In genomic region chr19:17256388-17256787, GRCm38 (mm10) we compare ENCODE assay signal across 11 mouse cellular contexts.
DNase-seq lines count a peak whose midpoint lies in the region; ATAC-seq lines count a peak whose summit lies in the region.
"Had no signal": no experiment of that assay in that cellular context is flagged by ENCODE, and none has a peak within 500 bp of the region (broad histone marks: within the 10 kb centered on the region; RNA-seq: fewer than 3 reads in every experiment).

No protein-coding gene starts in this region.

- no peaks in the 10 kb centered on the region for H3K4me1 ChIP-seq in neural tube, embryonic 15.5 days

- peak; percentile 16 for DNase-seq in kidney, postnatal 10 days
- DNase-seq in kidney, postnatal 14 days, result no peak
- peak; percentile 17 for DNase-seq in ES-CJ7 (ENCODE audit: low read depth, low spot score)
- peak; percentile 70 for DNase-seq in induced T-regulatory cell, adult 2 months (ENCODE audit: low read depth)
- no peak for DNase-seq in cerebellum, adult 11 months
- no peak for DNase-seq in left cerebral cortex, adult 18-20 months (ENCODE audit: low spot score in 2 of 2)
- DNase-seq in ovary, postnatal 36 days (ENCODE audit: low spot score), result no peak
- DNase-seq: cerebellum, adult 9-11 months; gastrocnemius, postnatal 14 days; kidney, adult 9 months had no signal

- no peaks in the 10 kb centered on the region for H3K27me3 ChIP-seq in neural tube, embryonic 15.5 days (replicated peaks)

- no peaks in the 10 kb centered on the region for H3K9me3 ChIP-seq in neural tube, embryonic 15.5 days (replicated peaks)

- no peak overlapping the region for H3K27ac ChIP-seq in neural tube, embryonic 15.5 days (replicated peaks)

- H3K9ac ChIP-seq in neural tube, embryonic 15.5 days (replicated peaks), result no peak overlapping the region

- H3K36me3 ChIP-seq in neural tube, embryonic 15.5 days, result no peaks in the 10 kb centered on the region

- 0 out of 2 replicates have a peak, but pooled peaks have one; percentile 35 for ATAC-seq in neural tube, embryonic 15.5 days (ENCODE audit: low FRiP score)

- no peak overlapping the region for H3K4me3 ChIP-seq in neural tube, embryonic 15.5 days (replicated peaks)

- no peak overlapping the region for H3K4me2 ChIP-seq in neural tube, embryonic 15.5 days

- WGBS in neural tube, embryonic 15.5 days, result 45% methylated on average over 8 of the region's 8 CpGs

Comparison
In these comparisons a context has a peak if more than half of its experiments do, and no peak if none do; other contexts are left out.
1. DNase-seq: peak in kidney, postnatal 10 days (single experiment), ES-CJ7 (single experiment) and induced T-regulatory cell, adult 2 months (single experiment); none in kidney, postnatal 14 days (single experiment), cerebellum, adult 11 months (single experiment), left cerebral cortex, adult 18-20 months (0 of 2) and ovary, postnatal 36 days (single experiment).